Mouse (Mus musculus): ENCODE data around the gene Gltpd2.
A peak's percentile ranks its signal among the peaks of the same experiment; 100 is the strongest.
"Not testable (repeated sequence)": the region's sequence is repeated elsewhere in the genome, so short reads cannot be mapped to it uniquely, and the experiment has no call there.

The Gltpd2 gene

GRCm38 (mm10) chr11:70518923-70519322 lies at the start of gene Gltpd2:
TSS of gene Gltpd2 (plus strand) at chr11:70519196.
- peak; percentile 81 for DNase-seq (ENCODE audit: low spot score)

GRCm38 (mm10) chr11:70469764-70470163 lies 49.2 kb upstream of the Gltpd2 start:
- DNase-seq (ENCODE audit: low spot score) = no peak

- no peak for DNase-seq (ENCODE audit: low spot score)
Observed at GRCm38 (mm10) chr11:70472716-70473115, 46.3 kb upstream of the Gltpd2 start.

GRCm38 (mm10) chr11:70473291-70473690 lies 45.7 kb upstream of the Gltpd2 start:
- not testable (repeated sequence) for DNase-seq (ENCODE audit: low spot score)

- DNase-seq (ENCODE audit: low spot score) = no peak
Observed at GRCm38 (mm10) chr11:70474872-70475534, 44.0 kb upstream of the Gltpd2 start.

- no peak for DNase-seq (ENCODE audit: low spot score)
Observed at GRCm38 (mm10) chr11:70485498-70485897, 33.5 kb upstream of the Gltpd2 start.

GRCm38 (mm10) chr11:70487816-70488215 lies 31.2 kb upstream of the Gltpd2 start:
- DNase-seq (ENCODE audit: low spot score) = no peak

GRCm38 (mm10) chr11:70489138-70489537 lies 29.9 kb upstream of the Gltpd2 start:
- no peak for DNase-seq (ENCODE audit: low spot score)

GRCm38 (mm10) chr11:70489684-70490083 lies 29.3 kb upstream of the Gltpd2 start:
- no peak for DNase-seq (ENCODE audit: low spot score)

- DNase-seq (ENCODE audit: low spot score) = no peak
Observed at GRCm38 (mm10) chr11:70499566-70500475, 19.2 kb upstream of the Gltpd2 start.

GRCm38 (mm10) chr11:70500476-70500812 lies 18.6 kb upstream of the Gltpd2 start:
- DNase-seq (ENCODE audit: low spot score) = no peak

- DNase-seq (ENCODE audit: low spot score) = peak; percentile 50
Observed at GRCm38 (mm10) chr11:70502018-70502417, 17.0 kb upstream of the Gltpd2 start.

- DNase-seq (ENCODE audit: low spot score) = peak; percentile 74
Observed at GRCm38 (mm10) chr11:70504970-70505369, 14.0 kb upstream of the Gltpd2 start, which contains the start of gene Tm4sf5. TSS of gene Tm4sf5 (plus strand) at chr11:70505244.

GRCm38 (mm10) chr11:70506385-70506784 lies 12.6 kb upstream of the Gltpd2 start:
- DNase-seq (ENCODE audit: low spot score) = peak; percentile 76

- no peak for DNase-seq (ENCODE audit: low spot score)
Observed at GRCm38 (mm10) chr11:70506962-70507515, 12.0 kb upstream of the Gltpd2 start.

GRCm38 (mm10) chr11:70509753-70510564 lies 9.0 kb upstream of the Gltpd2 start:
- DNase-seq (ENCODE audit: low spot score) = peak; percentile 77

GRCm38 (mm10) chr11:70511242-70511641 lies 7.8 kb upstream of the Gltpd2 start:
- peak; percentile 55 for DNase-seq (ENCODE audit: low spot score)

GRCm38 (mm10) chr11:70511825-70512224 lies 7.2 kb upstream of the Gltpd2 start:
- no peak for DNase-seq (ENCODE audit: low spot score)

GRCm38 (mm10) chr11:70512709-70513342 lies 6.2 kb upstream of the Gltpd2 start:
- no peak for DNase-seq (ENCODE audit: low spot score)

- DNase-seq (ENCODE audit: low spot score) = no peak
Observed at GRCm38 (mm10) chr11:70513520-70513919, 5.5 kb upstream of the Gltpd2 start.

- DNase-seq (ENCODE audit: low spot score) = no peak
Observed at GRCm38 (mm10) chr11:70514288-70514687, 4.7 kb upstream of the Gltpd2 start, which contains the start of gene Vmo1. TSS of gene Vmo1 (minus strand) at chr11:70514616.
